Comparison of ENCODE assay signal across 22 mouse cellular contexts in genomic region chr14:25173873-25174272, GRCm38 (mm10).
DNase-seq lines count a peak whose midpoint lies in the region; ATAC-seq lines count a peak whose summit lies in the region.
"Had no signal": no experiment of that assay in that cellular context is flagged by ENCODE, and none has a peak within 500 bp of the region (broad histone marks: within the 10 kb centered on the region; RNA-seq: fewer than 3 reads in every experiment).

No protein-coding gene starts in this region.

- H3K4me3 ChIP-seq in neural tube, embryonic 11.5 days (ENCODE audit: low read depth, low read length): no peak overlapping the region
- H3K4me3 ChIP-seq in neural tube, embryonic 15.5 days (replicated peaks): no peak overlapping the region
- H3K4me3 ChIP-seq in limb, embryonic 12.5 days (replicated peaks): no peak overlapping the region
- no peak overlapping the region for H3K4me3 ChIP-seq in forebrain, embryonic 15.5 days
- H3K4me3 ChIP-seq: hindbrain, embryonic 15.5 days; liver, embryonic 13.5 days; neural tube, embryonic 12.5 days had no signal

- H3K27ac ChIP-seq in neural tube, embryonic 11.5 days (ENCODE audit: low read depth, low read length): 0 out of 2 replicates have a peak overlapping the region, but pooled peaks have one; percentile 20
- no peak overlapping the region for H3K27ac ChIP-seq in neural tube, embryonic 15.5 days (replicated peaks)
- peak overlapping the region; percentile 69 for H3K27ac ChIP-seq in limb, embryonic 12.5 days
- H3K27ac ChIP-seq in forebrain, embryonic 15.5 days (replicated peaks): no peak overlapping the region
- H3K27ac ChIP-seq: hindbrain, embryonic 15.5 days; liver, embryonic 13.5 days; neural tube, embryonic 12.5 days had no signal

- H3K27me3 ChIP-seq in neural tube, embryonic 11.5 days (ENCODE audit: control insufficient read depth, insufficient read depth, low read length): no peaks in the 10 kb centered on the region
- H3K27me3 ChIP-seq in neural tube, embryonic 15.5 days (replicated peaks): no peaks in the 10 kb centered on the region
- H3K27me3 ChIP-seq in limb, embryonic 12.5 days: no peaks in the 10 kb centered on the region
- no peaks in the 10 kb centered on the region for H3K27me3 ChIP-seq in forebrain, embryonic 15.5 days
- H3K27me3 ChIP-seq: hindbrain, embryonic 15.5 days; neural tube, embryonic 12.5 days had no signal

- no peak overlapping the region for H3K4me2 ChIP-seq in neural tube, embryonic 11.5 days (ENCODE audit: low read depth)
- no peak overlapping the region for H3K4me2 ChIP-seq in neural tube, embryonic 15.5 days
- no peak overlapping the region for H3K4me2 ChIP-seq in limb, embryonic 12.5 days
- no peak overlapping the region for H3K4me2 ChIP-seq in forebrain, embryonic 15.5 days (replicated peaks)
- H3K4me2 ChIP-seq: heart, embryonic 11.5 days; hindbrain, embryonic 15.5 days; liver, embryonic 13.5 days; midbrain, embryonic 11.5 days; neural tube, embryonic 12.5 days had no signal

- WGBS in neural tube, embryonic 11.5 days: 62% methylated on average over 6 of the region's 6 CpGs
- WGBS in neural tube, embryonic 15.5 days: 78% methylated on average over 6 of the region's 6 CpGs
- WGBS in limb, embryonic 12.5 days: 56% methylated on average over 6 of the region's 6 CpGs
- 78% methylated on average over 6 of the region's 6 CpGs for WGBS in forebrain, embryonic 15.5 days

- no peaks in the 10 kb centered on the region; the same call in 1 of the 2 replicates for H3K4me1 ChIP-seq in neural tube, embryonic 11.5 days (ENCODE audit: control insufficient read depth, insufficient read depth, low read length)
- no peaks in the 10 kb centered on the region for H3K4me1 ChIP-seq in neural tube, embryonic 15.5 days
- H3K4me1 ChIP-seq in limb, embryonic 12.5 days (replicated peaks): peaks cover 35% of the 10 kb centered on the region
- H3K4me1 ChIP-seq in forebrain, embryonic 15.5 days: no peaks in the 10 kb centered on the region
- H3K4me1 ChIP-seq: hindbrain, embryonic 15.5 days; liver, embryonic 13.5 days; neural tube, embryonic 12.5 days had no signal

- H3K9me3 ChIP-seq in neural tube, embryonic 11.5 days (ENCODE audit: control insufficient read depth, low read length): no peaks in the 10 kb centered on the region
- no peaks in the 10 kb centered on the region for H3K9me3 ChIP-seq in neural tube, embryonic 15.5 days (replicated peaks)
- H3K9me3 ChIP-seq in limb, embryonic 12.5 days: no peaks in the 10 kb centered on the region
- H3K9me3 ChIP-seq in forebrain, embryonic 15.5 days: no peaks in the 10 kb centered on the region
- H3K9me3 ChIP-seq: hindbrain, embryonic 15.5 days; liver, embryonic 13.5 days; neural tube, embryonic 12.5 days had no signal

- peak; percentile 23 for DNase-seq in gastrocnemius, postnatal 25 days
- no peak for DNase-seq in gastrocnemius, postnatal 10 days
- no peak for DNase-seq in neural tube, embryonic 11.5 days (ENCODE audit: low spot score)
- no peak for DNase-seq in cerebellum, adult 9-10 months
- DNase-seq in yolk sac, embryonic 10.5 days (ENCODE audit: low spot score): no peak
- DNase-seq: adrenal gland, postnatal 10 days; cerebellum, postnatal 10 days; heart, postnatal 36 days; kidney, adult 18-20 months; kidney, postnatal 25 days; liver, embryonic 13.5 days; thymus, adult 18-20 months; thymus, postnatal 4 days had no signal

- H3K36me3 ChIP-seq in neural tube, embryonic 11.5 days (ENCODE audit: control insufficient read depth, insufficient read depth, low read length): no peaks in the 10 kb centered on the region
- no peaks in the 10 kb centered on the region for H3K36me3 ChIP-seq in neural tube, embryonic 15.5 days
- no peaks in the 10 kb centered on the region for H3K36me3 ChIP-seq in limb, embryonic 12.5 days
- H3K36me3 ChIP-seq in forebrain, embryonic 15.5 days: no peaks in the 10 kb centered on the region
- H3K36me3 ChIP-seq: G1E; hindbrain, embryonic 15.5 days; liver, embryonic 13.5 days; neural tube, embryonic 12.5 days had no signal

- no peak overlapping the region for H3K9ac ChIP-seq in neural tube, embryonic 11.5 days (ENCODE audit: low read length)
- H3K9ac ChIP-seq in neural tube, embryonic 15.5 days (replicated peaks): no peak overlapping the region
- H3K9ac ChIP-seq in limb, embryonic 12.5 days (replicated peaks): no peak overlapping the region
- H3K9ac ChIP-seq in forebrain, embryonic 15.5 days (replicated peaks): no peak overlapping the region
- H3K9ac ChIP-seq: hindbrain, embryonic 15.5 days; liver, embryonic 13.5 days; neural tube, embryonic 12.5 days had no signal

- no peak for ATAC-seq in neural tube, embryonic 11.5 days (ENCODE audit: insufficient read depth, low FRiP score, low TSS enrichment)
- ATAC-seq in neural tube, embryonic 15.5 days (ENCODE audit: low FRiP score): no peak
- ATAC-seq in limb, embryonic 12.5 days (ENCODE audit: insufficient number of reproducible peaks, insufficient read depth, low FRiP score, low TSS enrichment, low read depth): no peak
- no peak for ATAC-seq in forebrain, embryonic 15.5 days (replicated peaks)
- ATAC-seq: activated CD4-positive, CD25-positive, alpha-beta regulatory T cell, adult 4 months had no signal

Comparison
In these comparisons a context has a peak if more than half of its experiments do, and no peak if none do; other contexts are left out.
1. H3K27ac ChIP-seq: peak in neural tube, embryonic 11.5 days (single experiment) and limb, embryonic 12.5 days (single experiment); none in neural tube, embryonic 15.5 days (single experiment) and forebrain, embryonic 15.5 days (single experiment).